Mouse (Mus musculus): ENCODE data around the gene Asb1. TPM values are rescaled to one million over a fixed set of nuclear protein-coding genes. Genes with fewer than 3 reads are reported as not detected.

The Asb1 gene
- polyA plus RNA-seq, 1 experiment from 2014 or later: 4.9 TPM

Other genes with a start within 250 kb of the Asb1 start
- gene Scly, start 242.2 kb upstream of the Asb1 start, polyA plus RNA-seq (2015; fragmentation: Nextera tagmentation; extraction: Ambion mirVana): 12.7 and 14.8 TPM in 2 replicates
- gene Espnl, start 218.5 kb upstream of the Asb1 start, polyA plus RNA-seq (2015; fragmentation: Nextera tagmentation; extraction: Ambion mirVana): 0.04 TPM in 2 replicates
- gene Klhl30, start 189.5 kb upstream of the Asb1 start, polyA plus RNA-seq (2015; fragmentation: Nextera tagmentation; extraction: Ambion mirVana): 2.1 and 7.7 TPM in 2 replicates
- 1.6 and 2.1 TPM in 2 replicates for gene Erfe, start 174.1 kb upstream of the Asb1 start, polyA plus RNA-seq (2015; fragmentation: Nextera tagmentation; extraction: Ambion mirVana)
- gene Ilkap, start 141.7 kb upstream of the Asb1 start, polyA plus RNA-seq (2015; fragmentation: Nextera tagmentation; extraction: Ambion mirVana): 143 and 155 TPM in 2 replicates
- 73.6 and 91.2 TPM in 2 replicates for gene Hes6, start 126.5 kb upstream of the Asb1 start, polyA plus RNA-seq (2015; fragmentation: Nextera tagmentation; extraction: Ambion mirVana)
- 3.7 and 4.6 TPM in 2 replicates for gene Per2, start 81.2 kb upstream of the Asb1 start, polyA plus RNA-seq (2015; fragmentation: Nextera tagmentation; extraction: Ambion mirVana)
- 6.2 and 6.9 TPM in 2 replicates for gene Traf3ip1, start 45.9 kb upstream of the Asb1 start, polyA plus RNA-seq (2015; fragmentation: Nextera tagmentation; extraction: Ambion mirVana)

All from limb, embryonic 15.5 days (tissue).